Mouse (Mus musculus): ENCODE measurements around the gene Jkamp.

- no peak for TF ChIP-seq CTCF (IDR thresholded peaks at IDR 0.05; ENCODE audit: borderline replicate concordance, control insufficient read depth, extremely low read depth, insufficient read depth, low read length, poor library complexity)
- TF ChIP-seq POLR2A (IDR thresholded peaks at IDR 0.05; ENCODE audit: control insufficient read depth, extremely low read depth, insufficient read depth, low read length, poor library complexity) = no peak
Measured at GRCm38 (mm10) chr12:72041238-72041637, 44.2 kb upstream of the Jkamp start.

Data from thymus, adult 2 months (tissue).